Mouse (Mus musculus) cerebellum, adult 9-11 months (tissue): ENCODE results near the gene Triobp.

Experiments used
- DNase-seq: peaks from one replicate; pipeline ENCODE4 v3.0.0; 2022

Gene Triobp

GRCm38 (mm10) chr15:78971626-78972025, 24.1 kb downstream of the Triobp start:
- no peak for DNase-seq

GRCm38 (mm10) chr15:78973950-78974349, 26.4 kb downstream of the Triobp start:
- DNase-seq = no peak

- DNase-seq = no peak
These were observed 30.2 kb downstream of the Triobp start for GRCm38 (mm10) chr15:78977676-78978159.

GRCm38 (mm10) chr15:78978875-78979274, 31.4 kb downstream of the Triobp start:
- peak; percentile 55 for DNase-seq

GRCm38 (mm10) chr15:78980084-78980483, 32.6 kb downstream of the Triobp start:
- DNase-seq = peak; percentile 68

GRCm38 (mm10) chr15:78982658-78983435, 35.3 kb downstream of the Triobp start:
- DNase-seq = peak; percentile 87

GRCm38 (mm10) chr15:78983436-78984285, 36.1 kb downstream of the Triobp start:
- peak; percentile 66 for DNase-seq

GRCm38 (mm10) chr15:78984286-78984778, 36.8 kb downstream of the Triobp start:
- DNase-seq = no peak

- DNase-seq = peak; percentile 87
These were observed 39.2 kb downstream of the Triobp start for GRCm38 (mm10) chr15:78986536-78987220.

- DNase-seq = peak; percentile 99
These were observed 41.0 kb downstream of the Triobp start for GRCm38 (mm10) chr15:78988499-78988971.

- peak; percentile 63 for DNase-seq
These were observed 41.9 kb downstream of the Triobp start for GRCm38 (mm10) chr15:78989152-78990092.

- no peak for DNase-seq
These were observed 42.6 kb downstream of the Triobp start for GRCm38 (mm10) chr15:78990093-78990463.

GRCm38 (mm10) chr15:78990970-78991525, 43.5 kb downstream of the Triobp start:
- peak; percentile 56 for DNase-seq

GRCm38 (mm10) chr15:78992235-78992634, 44.7 kb downstream of the Triobp start:
- peak; percentile 45 for DNase-seq

- DNase-seq = no peak
These were observed 45.4 kb downstream of the Triobp start for GRCm38 (mm10) chr15:78992925-78993324.

GRCm38 (mm10) chr15:78995916-78996315, 48.4 kb downstream of the Triobp start:
- DNase-seq = no peak

GRCm38 (mm10) chr15:78996663-78997062, 49.1 kb downstream of the Triobp start:
- no peak for DNase-seq

GRCm38 (mm10) chr15:78998348-78998747, 50.8 kb downstream of the Triobp start:
- DNase-seq = no peak

- DNase-seq = peak; percentile 68
These were observed 52.1 kb downstream of the Triobp start for GRCm38 (mm10) chr15:78999586-78999985.

- DNase-seq = peak; percentile 80
These were observed 52.9 kb downstream of the Triobp start for GRCm38 (mm10) chr15:79000357-79000791.

- DNase-seq = peak; percentile 44
These were observed 54.0 kb downstream of the Triobp start for GRCm38 (mm10) chr15:79001559-79001958.
